Mouse (Mus musculus) ES-Bruce4 (cell line): ENCODE data around the gene BC048562.

Source experiments
- CTCF ChIP-seq: IDR thresholded peaks from one replicate; pipeline ENCODE4 v1.8.1; 2011; ENCODE audit warnings: low read depth, low read length
- POLR2A ChIP-seq: IDR thresholded peaks from one replicate; pipeline ENCODE4 v1.8.1; 2011; ENCODE audit warnings: low read length; ENCODE audit not compliant: insufficient read depth

DNA sequence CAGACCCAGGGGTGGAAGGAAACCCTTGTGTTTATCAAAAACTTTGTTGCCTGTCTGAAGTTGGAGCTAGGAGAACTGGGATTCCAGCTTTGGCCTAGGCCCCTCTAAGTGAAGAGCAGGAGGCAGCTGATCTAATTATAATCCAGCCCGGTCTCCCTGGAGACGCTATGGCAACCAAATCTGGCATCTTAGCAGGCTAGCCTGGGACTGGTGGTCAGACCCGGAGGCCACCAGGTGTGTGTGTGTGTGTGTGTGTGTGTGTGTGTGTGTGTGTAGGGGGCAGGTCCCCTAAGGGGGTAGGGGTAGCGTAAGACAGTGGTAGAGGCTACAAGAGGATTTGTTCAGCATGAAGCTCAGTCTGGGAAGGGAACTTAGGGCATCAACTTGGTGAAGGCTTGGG, 13.6 kb downstream of the BC048562 start:
- TF ChIP-seq CTCF: no peak
- no peak for TF ChIP-seq POLR2A
